Mouse (Mus musculus): ENCODE measurements around the gene Fbxo11.
A peak's percentile ranks its signal among the peaks of the same experiment; 100 is the strongest.

DNA sequence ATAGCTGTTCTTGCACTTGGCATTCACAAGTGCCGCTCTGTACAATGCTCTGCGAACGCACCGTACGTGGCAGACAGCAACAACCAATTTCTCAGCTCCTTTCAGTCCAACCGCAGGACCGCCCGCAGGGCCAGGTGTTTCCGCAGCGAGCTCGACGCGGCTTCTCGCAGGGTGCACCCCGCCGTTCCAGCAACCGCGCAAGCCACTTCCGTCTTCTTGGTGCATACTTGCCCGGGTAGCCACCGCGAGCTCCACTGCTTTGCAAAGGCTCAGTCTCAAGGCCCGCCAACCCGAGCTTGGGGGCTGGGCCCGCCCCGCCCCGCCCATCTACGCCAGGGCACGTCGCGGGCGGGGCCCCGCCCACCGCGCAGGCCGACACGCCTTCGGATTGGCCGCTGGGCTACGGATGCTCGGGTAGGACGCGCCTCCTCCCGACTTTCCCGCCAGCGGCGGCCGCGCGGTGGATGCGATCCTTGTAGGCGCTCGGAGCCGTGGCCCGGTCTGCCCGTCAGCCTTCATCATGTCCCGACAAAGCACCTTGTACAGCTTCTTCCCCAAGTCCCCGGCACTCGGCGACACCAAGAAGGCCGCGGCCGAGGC lies 90.4 kb downstream of the Fbxo11 start, which contains the start of gene Msh6:
- peak; percentile 34; the same call in 1 of the 2 replicates for TF ChIP-seq EP300 (IDR thresholded peaks at IDR 0.05; ENCODE audit: low read depth)
- TF ChIP-seq CTCF (IDR thresholded peaks at IDR 0.05; ENCODE audit: low read depth): no peak
